Mouse (Mus musculus) brain, adult 2 months (tissue): ENCODE data around the gene Phf24.
"Not testable (repeated sequence)": the region's sequence is repeated elsewhere in the genome, so short reads cannot be mapped to it uniquely, and the experiment has no call there.

ENCODE experiments used
- DNase-seq: peaks from one replicate; pipeline ENCODE4 v3.0.0; 2011; ENCODE audit warnings: low read depth, low spot score

The Phf24 gene

DNA sequence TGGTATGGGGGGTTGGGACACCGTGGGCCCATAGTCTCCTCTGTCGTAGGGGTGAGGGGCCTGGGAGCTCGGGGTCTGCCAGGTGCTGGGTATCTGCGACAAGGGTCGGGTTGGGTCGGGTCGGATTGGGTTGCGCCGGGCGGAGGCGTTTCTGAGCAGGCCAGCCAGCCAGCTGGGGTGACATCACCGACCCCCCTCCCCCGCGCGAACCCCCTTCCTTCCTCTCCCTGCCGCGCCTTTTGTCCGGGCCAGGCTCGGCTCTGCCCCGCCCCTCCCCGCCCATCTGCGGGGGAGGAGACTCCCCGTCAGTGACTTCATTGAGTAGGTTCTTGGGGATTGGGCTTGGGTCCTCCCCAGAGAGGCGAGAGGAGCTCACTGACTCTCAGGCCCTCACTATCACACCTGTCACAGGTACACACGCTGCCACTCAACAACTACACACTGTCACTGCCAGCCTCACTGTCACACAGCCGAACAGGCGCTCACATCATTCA lies 33.7 kb downstream of the Phf24 start:
- peak; percentile 94 for DNase-seq

DNA sequence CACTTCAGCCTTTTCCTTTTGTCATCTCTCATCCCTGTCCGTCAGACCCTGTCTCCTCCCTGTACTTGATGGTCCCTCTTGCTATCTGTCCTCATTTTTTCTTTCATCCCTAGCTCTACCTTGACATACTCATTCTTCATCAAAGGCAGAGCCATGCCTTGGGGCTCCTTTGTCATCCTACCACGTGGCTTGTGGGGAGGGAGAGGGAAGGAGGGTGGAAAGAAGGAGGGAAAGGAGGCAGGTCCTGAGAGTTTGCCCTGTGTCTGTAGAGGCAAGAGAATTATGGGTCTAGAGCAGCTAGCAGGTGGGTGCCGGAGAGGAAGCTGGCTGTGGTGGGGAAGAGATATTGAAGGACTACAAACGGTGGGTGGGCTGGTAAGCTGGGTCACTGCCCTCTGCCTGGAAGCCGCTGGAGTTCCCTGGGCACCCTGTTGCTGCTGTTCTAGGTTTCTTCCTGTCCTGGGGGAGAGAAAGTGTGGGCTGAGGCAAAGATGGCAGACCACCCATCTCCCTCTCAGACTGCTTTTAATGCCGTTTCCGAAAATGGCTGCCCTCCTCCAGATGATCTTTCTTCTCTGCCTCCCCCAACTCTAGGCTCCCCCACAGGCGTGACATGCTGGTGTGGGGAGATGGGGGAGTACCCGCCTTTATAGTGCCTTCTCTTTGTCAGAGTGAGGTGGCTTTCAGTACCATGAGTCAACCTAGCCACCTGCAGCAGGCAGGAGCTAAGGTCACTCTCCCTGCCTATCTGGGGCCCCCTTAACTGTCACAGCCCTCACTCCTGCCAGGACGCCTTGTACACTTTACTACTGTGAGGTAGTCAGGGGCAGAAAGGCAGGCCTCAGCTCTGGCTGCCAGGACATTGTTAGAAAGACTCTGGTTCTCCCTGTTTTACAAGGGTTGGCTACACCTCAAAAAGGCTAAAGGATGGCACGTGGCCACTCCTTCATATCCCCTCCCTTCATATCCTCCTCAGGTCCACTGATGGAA lies 35.0 kb downstream of the Phf24 start:
- peak; percentile 78 for DNase-seq

GRCm38 (mm10) chr4:42952563-42952962 lies 36.1 kb downstream of the Phf24 start:
- DNase-seq = no peak

GRCm38 (mm10) chr4:42953435-42954094 lies 37.1 kb downstream of the Phf24 start:
- peak; percentile 79 for DNase-seq

- DNase-seq = peak; percentile 88
These were observed 37.8 kb downstream of the Phf24 start for GRCm38 (mm10) chr4:42954297-42954696.

DNA sequence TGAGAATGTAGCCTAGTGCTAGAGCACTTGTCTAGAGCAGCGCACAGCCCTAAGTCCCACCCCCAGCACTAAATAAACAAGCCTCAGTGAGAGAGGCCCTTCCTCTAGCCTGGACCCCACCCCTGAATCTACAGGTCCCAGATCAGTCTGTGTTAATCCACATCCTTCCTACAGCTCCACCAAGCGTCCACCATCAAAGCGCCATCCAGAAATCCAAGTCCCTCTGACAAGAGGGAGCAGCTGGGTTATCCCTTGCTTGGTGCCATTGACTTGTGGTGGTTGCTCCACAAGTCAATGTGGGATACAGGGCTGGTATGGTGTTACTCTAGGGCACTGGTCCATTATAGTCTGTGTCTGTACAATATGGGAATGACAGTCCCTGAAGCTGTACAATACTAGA lies 38.7 kb downstream of the Phf24 start:
- no peak for DNase-seq

- DNase-seq = no peak
These were observed 40.1 kb downstream of the Phf24 start for GRCm38 (mm10) chr4:42956581-42956980.

DNA sequence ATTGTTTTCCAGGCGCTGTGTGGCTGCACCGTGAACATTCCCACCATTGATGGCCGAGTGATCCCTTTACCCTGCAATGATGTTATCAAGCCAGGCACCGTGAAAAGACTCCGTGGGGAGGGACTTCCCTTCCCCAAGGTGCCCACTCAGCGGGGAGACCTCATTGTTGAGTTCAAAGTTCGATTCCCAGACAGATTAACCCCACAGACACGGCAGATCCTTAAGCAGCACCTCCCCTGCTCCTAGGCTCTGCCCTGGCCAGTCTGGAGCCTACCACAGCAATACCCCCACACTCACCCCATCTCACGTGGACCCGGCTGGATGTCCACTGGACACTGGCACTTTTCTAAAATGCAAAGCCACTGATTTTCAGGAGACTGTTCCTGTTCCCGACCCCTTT lies 40.8 kb downstream of the Phf24 start:
- no peak for DNase-seq

- peak; percentile 35 for DNase-seq
These were observed 41.5 kb downstream of the Phf24 start for GRCm38 (mm10) chr4:42957979-42958378.

- DNase-seq = peak; percentile 66
These were observed 42.5 kb downstream of the Phf24 start for GRCm38 (mm10) chr4:42958942-42959341.

DNA sequence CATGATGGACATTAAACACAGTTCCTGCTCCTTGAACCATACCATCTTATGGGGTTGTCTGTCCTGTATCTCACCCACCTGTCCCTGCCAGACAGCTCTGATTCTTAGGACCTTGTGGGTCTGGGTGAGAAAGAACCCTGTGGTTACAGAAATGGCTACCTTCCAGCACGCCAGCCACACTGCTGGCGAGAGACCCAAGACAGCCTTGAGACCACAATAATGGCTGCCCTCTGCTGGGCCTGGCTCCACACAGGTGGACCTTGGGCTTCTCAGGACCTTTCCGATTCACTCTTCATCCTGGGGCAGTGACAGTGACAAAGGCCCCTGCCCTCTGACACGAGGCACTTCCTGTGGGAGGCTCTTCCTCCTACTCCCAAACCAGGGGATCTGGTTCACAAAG lies 42.9 kb downstream of the Phf24 start:
- no peak for DNase-seq

GRCm38 (mm10) chr4:42961592-42961991 lies 45.1 kb downstream of the Phf24 start:
- DNase-seq = peak; percentile 87

DNA sequence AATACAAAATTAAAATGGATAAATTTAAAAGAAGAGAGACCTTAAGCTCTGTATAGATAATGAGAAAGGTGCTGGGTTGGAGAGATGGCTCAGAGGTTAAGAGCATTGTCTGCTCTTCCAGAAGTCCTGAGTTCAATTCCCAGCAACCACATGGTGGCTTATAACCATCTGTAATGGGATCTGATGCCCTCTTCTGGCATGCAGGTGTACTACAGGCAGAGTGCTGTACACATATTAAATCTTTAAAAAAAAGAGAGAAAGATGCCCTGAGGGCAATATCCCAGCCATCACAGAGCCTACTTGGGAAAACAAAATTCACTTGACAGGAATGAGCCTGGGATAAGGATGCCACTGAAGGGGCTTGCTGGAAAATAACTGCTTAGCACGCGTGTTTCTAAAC lies 47.0 kb downstream of the Phf24 start:
- no peak for DNase-seq

GRCm38 (mm10) chr4:42965039-42965719 lies 48.7 kb downstream of the Phf24 start:
- peak; percentile 88 for DNase-seq

GRCm38 (mm10) chr4:42969304-42969703 lies 52.8 kb downstream of the Phf24 start, which contains the start of gene 1700022I11Rik:
Gene 1700022I11Rik (plus strand): TSS chr4:42969604.
- no peak for DNase-seq

DNA sequence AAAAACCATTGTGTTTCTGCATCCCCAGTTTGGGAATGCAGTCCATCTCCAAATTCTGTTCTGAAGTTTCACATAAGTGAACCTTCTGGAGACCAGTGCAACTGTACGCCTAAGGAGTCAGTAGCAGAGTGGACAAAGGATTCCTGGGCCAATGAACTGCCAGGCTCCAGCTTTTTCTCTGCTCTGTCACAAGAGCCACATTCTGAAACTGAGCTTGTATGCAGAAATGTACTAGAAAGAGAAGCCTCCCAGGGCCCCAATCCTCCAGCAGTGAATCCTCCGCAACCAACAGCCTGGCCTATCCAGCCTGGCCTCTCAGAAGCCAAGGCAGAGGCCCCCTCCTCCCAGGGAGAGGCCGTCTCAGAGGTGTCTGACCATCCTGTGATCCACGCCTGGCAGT lies 56.5 kb downstream of the Phf24 start:
- DNase-seq = no peak

GRCm38 (mm10) chr4:42973868-42974267 lies 57.4 kb downstream of the Phf24 start:
- DNase-seq = no peak

DNA sequence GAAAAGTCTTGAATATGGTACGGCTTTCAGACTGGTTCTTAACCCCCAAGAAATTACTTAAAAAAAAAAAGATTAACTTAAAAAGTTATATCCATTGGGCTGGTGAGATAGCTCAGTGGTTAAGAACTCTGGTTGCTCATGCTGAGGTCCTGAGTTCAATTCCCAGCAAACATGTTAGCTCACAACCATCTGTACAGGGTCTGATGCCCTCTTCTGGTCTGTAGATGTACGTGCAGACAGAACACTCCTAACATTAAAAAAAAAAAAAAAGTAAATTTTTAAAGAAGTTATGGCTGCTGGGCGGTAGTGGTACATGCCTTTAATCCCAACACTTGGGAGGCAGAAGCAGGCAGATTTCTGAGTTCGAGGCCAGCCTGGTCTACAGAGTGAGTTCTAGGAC lies 61.6 kb downstream of the Phf24 start:
- peak; percentile 27 for DNase-seq

GRCm38 (mm10) chr4:42980467-42980866 lies 64.0 kb downstream of the Phf24 start:
- not testable (repeated sequence) for DNase-seq

DNA sequence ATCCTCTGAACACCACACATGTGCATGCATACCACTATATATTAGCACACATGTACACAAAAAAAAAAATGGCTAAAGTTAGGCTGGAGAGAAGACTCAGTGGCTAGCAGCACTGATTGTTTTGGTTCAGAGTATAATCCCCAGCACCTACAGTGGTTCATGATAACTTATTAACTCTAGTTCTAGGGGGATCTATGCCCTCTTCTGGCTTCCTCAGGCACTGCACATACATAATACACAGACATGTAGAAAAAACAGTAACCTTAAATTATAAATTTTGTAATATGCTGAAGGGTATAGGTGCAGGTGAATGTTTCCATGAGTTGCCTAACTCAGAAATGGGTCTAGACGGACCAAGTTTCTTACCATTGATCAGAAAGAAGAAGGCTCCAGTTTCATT lies 71.8 kb downstream of the Phf24 start:
- no peak for DNase-seq
